Mouse (Mus musculus): Measurements from ENCODE around the gene Olfr976. TPM values are rescaled to one million over a fixed set of nuclear protein-coding genes. Genes with fewer than 3 reads are reported as not detected.

The Olfr976 gene
- polyA plus RNA-seq, 1 experiment from 2014 or later, result not detected

Other genes with a start within 250 kb of the Olfr976 start
- not detected in 2 replicates for gene Olfr965, start 249.8 kb downstream of the Olfr976 start, polyA plus RNA-seq (2016; fragmentation: Nextera tagmentation; extraction: Ambion mirVana)
- not detected in 2 replicates for gene Olfr150, start 230.2 kb downstream of the Olfr976 start, polyA plus RNA-seq (2016; fragmentation: Nextera tagmentation; extraction: Ambion mirVana)
- not detected in 2 replicates for gene Olfr967, start 214.9 kb downstream of the Olfr976 start, polyA plus RNA-seq (2016; fragmentation: Nextera tagmentation; extraction: Ambion mirVana)
- not detected in 2 replicates for gene Olfr968, start 177.9 kb downstream of the Olfr976 start, polyA plus RNA-seq (2016; fragmentation: Nextera tagmentation; extraction: Ambion mirVana)
- not detected in 2 replicates for gene Olfr969, start 170.2 kb downstream of the Olfr976 start, polyA plus RNA-seq (2016; fragmentation: Nextera tagmentation; extraction: Ambion mirVana)
- not detected in 2 replicates for gene Olfr970, start 152.3 kb downstream of the Olfr976 start, polyA plus RNA-seq (2016; fragmentation: Nextera tagmentation; extraction: Ambion mirVana)
- not detected in 2 replicates for gene Olfr971, start 124.3 kb downstream of the Olfr976 start, polyA plus RNA-seq (2016; fragmentation: Nextera tagmentation; extraction: Ambion mirVana)
- gene Olfr972, start 94.7 kb downstream of the Olfr976 start, polyA plus RNA-seq (2016; fragmentation: Nextera tagmentation; extraction: Ambion mirVana), result not detected in 2 replicates
- gene Olfr229, start 53.8 kb downstream of the Olfr976 start, polyA plus RNA-seq (2016; fragmentation: Nextera tagmentation; extraction: Ambion mirVana), result not detected in 2 replicates
- not detected in 2 replicates for gene Olfr974, start 23.6 kb downstream of the Olfr976 start, polyA plus RNA-seq (2016; fragmentation: Nextera tagmentation; extraction: Ambion mirVana)
- gene Olfr975, start 9.1 kb downstream of the Olfr976 start, polyA plus RNA-seq (2016; fragmentation: Nextera tagmentation; extraction: Ambion mirVana), result not detected in 2 replicates
- gene Olfr978, start 31.0 kb upstream of the Olfr976 start, polyA plus RNA-seq (2016; fragmentation: Nextera tagmentation; extraction: Ambion mirVana), result not detected in 2 replicates
- not detected in 2 replicates for gene Olfr979, start 42.3 kb upstream of the Olfr976 start, polyA plus RNA-seq (2016; fragmentation: Nextera tagmentation; extraction: Ambion mirVana)
- not detected in 2 replicates for gene Olfr980, start 48.4 kb upstream of the Olfr976 start, polyA plus RNA-seq (2016; fragmentation: Nextera tagmentation; extraction: Ambion mirVana)
- gene Olfr981, start 60.3 kb upstream of the Olfr976 start, polyA plus RNA-seq (2016; fragmentation: Nextera tagmentation; extraction: Ambion mirVana), result not detected in 2 replicates
- gene Olfr982, start 112.7 kb upstream of the Olfr976 start, polyA plus RNA-seq (2016; fragmentation: Nextera tagmentation; extraction: Ambion mirVana), result not detected in 2 replicates
- not detected in 2 replicates for gene Olfr983, start 132.5 kb upstream of the Olfr976 start, polyA plus RNA-seq (2016; fragmentation: Nextera tagmentation; extraction: Ambion mirVana)
- not detected in 2 replicates for gene Olfr984, start 153.1 kb upstream of the Olfr976 start, polyA plus RNA-seq (2016; fragmentation: Nextera tagmentation; extraction: Ambion mirVana)
- not detected in 2 replicates for gene Olfr985, start 169.1 kb upstream of the Olfr976 start, polyA plus RNA-seq (2016; fragmentation: Nextera tagmentation; extraction: Ambion mirVana)
- gene Tmem225, start 187.0 kb upstream of the Olfr976 start, polyA plus RNA-seq (2016; fragmentation: Nextera tagmentation; extraction: Ambion mirVana), result not detected in 2 replicates
- not detected in 2 replicates for gene Olfr986, start 219.8 kb upstream of the Olfr976 start, polyA plus RNA-seq (2016; fragmentation: Nextera tagmentation; extraction: Ambion mirVana)
- 7.0 and 7.1 TPM in 2 replicates for gene Zfp202, start 231.2 kb upstream of the Olfr976 start, polyA plus RNA-seq (2016; fragmentation: Nextera tagmentation; extraction: Ambion mirVana)

All from midbrain, embryonic 10.5 days (tissue).